Mouse (Mus musculus): ENCODE data around the gene Mon2. TPM values are rescaled to one million over a fixed set of nuclear protein-coding genes. Genes with fewer than 3 reads are reported as not detected.

Gene Mon2
- polyA plus RNA-seq (2014; fragmentation: Illumina TruSeq; extraction: RNeasy Lipid Tissue Mini Kit (QIAGEN cat#74804); ENCODE audit: low read depth, low replicate concordance) = 124 TPM

DNA sequence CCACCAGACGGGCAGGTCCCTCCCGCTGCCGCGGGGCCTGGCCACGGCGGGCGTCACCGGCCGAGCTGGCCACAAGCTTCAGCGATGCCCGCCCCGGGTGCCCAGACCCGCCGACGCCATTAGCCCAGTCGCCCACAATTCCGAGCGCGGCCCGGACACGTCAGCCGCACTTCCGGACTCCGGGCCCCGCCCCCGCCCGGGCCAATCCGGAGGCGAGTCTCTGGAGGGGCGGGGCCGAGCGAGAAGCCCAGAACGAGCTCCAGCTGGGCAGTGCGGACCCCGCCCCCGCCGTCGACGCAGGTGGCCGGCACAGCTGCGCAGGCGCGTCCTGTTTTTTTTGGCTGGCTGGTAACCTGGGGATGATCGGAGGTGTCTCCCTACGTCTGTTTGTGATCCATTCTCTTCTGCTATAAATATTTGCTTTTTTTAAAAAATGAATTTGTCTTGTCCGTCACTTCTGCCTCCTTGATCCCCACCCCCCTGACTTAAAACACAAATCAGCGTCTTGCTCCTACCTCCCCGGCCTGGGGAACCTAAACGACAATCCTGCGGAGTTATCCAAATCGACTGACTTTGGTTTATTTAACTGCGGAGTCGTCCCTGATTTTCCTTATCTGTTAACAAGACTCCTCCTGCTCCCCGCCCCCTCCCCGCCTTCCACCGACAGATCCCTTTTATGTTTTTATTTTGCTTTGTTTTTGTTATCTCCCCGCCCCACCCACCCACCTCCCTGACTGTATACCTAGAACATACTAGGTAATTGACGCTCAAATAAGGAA lies at the start of gene Mon2:
TSS of gene Mon2 (minus strand) at position 261 of the 779 bp plus-strand sequence.

Other genes with a start within 250 kb of the Mon2 start
- 142 TPM for gene Usp15, start 120.5 kb upstream of the Mon2 start, polyA plus RNA-seq (2014; fragmentation: Illumina TruSeq; extraction: RNeasy Lipid Tissue Mini Kit (QIAGEN cat#74804); ENCODE audit: low read depth, low replicate concordance)
- gene Fam19a2, start 187.5 kb upstream of the Mon2 start, polyA plus RNA-seq (2014; fragmentation: Illumina TruSeq; extraction: RNeasy Lipid Tissue Mini Kit (QIAGEN cat#74804); ENCODE audit: low read depth, low replicate concordance) = 1.1 TPM

All from sigmoid colon, adult 10 weeks (tissue).